Mouse (Mus musculus) splenic B cell, adult 2 months (primary cell): ENCODE measurements at regions not wholly inside any gene's neighbourhood (a gene's known extent, or its start where the extent isn't known, plus 50 kb on each side); places are given as distances from the start of the nearest gene placed in this dataset.
"Not testable (repeated sequence)": the region's sequence is repeated elsewhere in the genome, so short reads cannot be mapped to it uniquely, and the experiment has no call there.

ENCODE experiments used
- DNase-seq: peaks from one replicate; pipeline ENCODE4 v3.0.0-alpha.2; 2011; ENCODE audit warnings: low read depth, low spot score
- H3K27me3 ChIP-seq: 2 replicates; pipeline ENCODE4 v1.6.1; 2012; ENCODE audit warnings: mild to moderate bottlenecking, low read length, moderate library complexity, mixed read lengths; ENCODE audit not compliant: control insufficient read depth, poor library complexity, insufficient read depth, severe bottlenecking
- H3K36me3 ChIP-seq: 2 replicates; pipeline ENCODE4 v1.6.1; 2012; ENCODE audit warnings: mild to moderate bottlenecking, low read length, moderate library complexity, mixed read lengths; ENCODE audit not compliant: control insufficient read depth, poor library complexity, insufficient read depth, severe bottlenecking

- not testable (repeated sequence) for H3K36me3 ChIP-seq, H3K27me3 ChIP-seq, DNase-seq
Measured at GRCm38 (mm10) chr6:69516226-69516625, 1275.8 kb downstream of the Rpia start.

DNA sequence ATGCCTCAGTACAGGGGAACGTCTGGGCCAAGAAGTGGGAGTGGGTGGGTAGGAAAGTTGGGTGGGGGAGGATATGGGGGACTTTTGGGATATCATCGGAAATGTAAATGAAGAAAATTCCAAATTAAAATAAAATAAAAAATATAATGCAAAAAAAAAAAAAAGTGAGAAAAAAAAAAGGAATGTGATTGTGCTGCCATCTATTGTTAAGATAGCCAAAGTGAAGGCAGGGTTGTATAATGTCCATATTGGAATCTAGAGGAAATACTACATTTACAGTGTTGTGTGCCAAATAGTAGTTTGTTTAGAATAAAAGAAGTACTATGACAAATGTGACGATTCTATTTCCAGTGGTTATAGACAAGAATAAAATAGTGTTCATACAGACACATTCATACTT, 1284.0 kb downstream of the Rpia start:
- no peak for DNase-seq
- Histone ChIP-seq H3K36me3 (no peaks in the 10 kb centered on the region), H3K27me3 (no peaks in the 10 kb centered on the region)

- DNase-seq = peak; percentile 73
- H3K27me3 ChIP-seq, H3K36me3 ChIP-seq: not testable (repeated sequence)
Measured at GRCm38 (mm10) chr6:69500056-69500455, 1292.0 kb downstream of the Rpia start.
